Mouse (Mus musculus): Measurements from ENCODE around the gene Eif4e. TPM values are rescaled to one million over a fixed set of nuclear protein-coding genes. Genes with fewer than 3 reads are reported as not detected.
A peak's percentile ranks its signal among the peaks of the same experiment; 100 is the strongest.

Gene Eif4e
- polyA plus RNA-seq, 1 experiment from 2014 or later: 311 TPM

GRCm38 (mm10) chr3:138523956-138524355 lies 2.0 kb upstream of the Eif4e start:
- Histone ChIP-seq H3K4me1 (peaks cover 17% of the 10 kb centered on the region), H3K4me2 (replicated peaks) (no peak overlapping the region), H3K9me3 (replicated peaks) (no peaks in the 10 kb centered on the region), H3K27me3 (no peaks in the 10 kb centered on the region), H3K9ac (no peak overlapping the region), H3K27ac (replicated peaks) (no peak overlapping the region), H3K4me3 (replicated peaks) (no peak overlapping the region), H3K36me3 (no peaks in the 10 kb centered on the region)
- no peak for ATAC-seq (ENCODE audit: insufficient number of reproducible peaks, low FRiP score, low TSS enrichment, low read depth)
- 87% methylated on average over 4 of the region's 4 CpGs for WGBS

- Histone ChIP-seq H3K9me3 (replicated peaks) (no peaks in the 10 kb centered on the region), H3K36me3 (no peaks in the 10 kb centered on the region), H3K9ac (no peak overlapping the region), H3K27ac (replicated peaks) (no peak overlapping the region), H3K4me2 (replicated peaks) (peak overlapping the region; percentile 80; the same call in 1 of the 2 replicates), H3K4me3 (replicated peaks) (no peak overlapping the region), H3K4me1 (peaks cover 26% of the 10 kb centered on the region), H3K27me3 (no peaks in the 10 kb centered on the region)
- 54% methylated on average over 8 of the region's 8 CpGs for WGBS
- no peak for ATAC-seq (ENCODE audit: insufficient number of reproducible peaks, low FRiP score, low TSS enrichment, low read depth)
These were observed 485 bp upstream of the Eif4e start for GRCm38 (mm10) chr3:138525494-138525893.

GRCm38 (mm10) chr3:138526916-138527666 lies 1.1 kb downstream of the Eif4e start:
- no peaks in the 10 kb centered on the region for H3K9me3 ChIP-seq (replicated peaks)
- H3K4me2 ChIP-seq (replicated peaks): peak overlapping the region; percentile 80
- H3K4me3 ChIP-seq (replicated peaks): peak overlapping the region; percentile 89
- no peaks in the 10 kb centered on the region for H3K36me3 ChIP-seq
- peak; percentile 96 for ATAC-seq (ENCODE audit: insufficient number of reproducible peaks, low FRiP score, low TSS enrichment, low read depth)
- peak overlapping the region; percentile 96 for H3K27ac ChIP-seq (replicated peaks)
- H3K9ac ChIP-seq: peak overlapping the region; percentile 94
- H3K27me3 ChIP-seq: no peaks in the 10 kb centered on the region
- WGBS: under 1% methylated on average over 76 of the region's 85 CpGs
- peaks cover 37% of the 10 kb centered on the region for H3K4me1 ChIP-seq

GRCm38 (mm10) chr3:138527667-138528231 lies 1.8 kb downstream of the Eif4e start:
- WGBS: under 1% methylated on average over 61 of the region's 64 CpGs
- Histone ChIP-seq H3K9ac (peak overlapping the region; percentile 94), H3K9me3 (replicated peaks) (no peaks in the 10 kb centered on the region), H3K4me1 (peaks cover 41% of the 10 kb centered on the region), H3K4me2 (replicated peaks) (peak overlapping the region; percentile 67), H3K27ac (replicated peaks) (peak overlapping the region; percentile 91), H3K4me3 (replicated peaks) (peak overlapping the region; percentile 89), H3K36me3 (no peaks in the 10 kb centered on the region), H3K27me3 (no peaks in the 10 kb centered on the region)
- ATAC-seq (ENCODE audit: insufficient number of reproducible peaks, low FRiP score, low TSS enrichment, low read depth): peak; percentile 69

- 1% methylated on average over 16 of the region's 16 CpGs for WGBS
- 0 out of 2 replicates have a peak overlapping the region, but pooled peaks have one; percentile 91 for H3K27ac ChIP-seq (replicated peaks)
- H3K9ac ChIP-seq: peak overlapping the region; percentile 94
- no peak for ATAC-seq (ENCODE audit: insufficient number of reproducible peaks, low FRiP score, low TSS enrichment, low read depth)
- no peaks in the 10 kb centered on the region for H3K36me3 ChIP-seq
- peak overlapping the region; percentile 67 for H3K4me2 ChIP-seq (replicated peaks)
- no peaks in the 10 kb centered on the region for H3K9me3 ChIP-seq (replicated peaks)
- H3K27me3 ChIP-seq: no peaks in the 10 kb centered on the region
- peaks cover 42% of the 10 kb centered on the region for H3K4me1 ChIP-seq
- peak overlapping the region; percentile 89 for H3K4me3 ChIP-seq (replicated peaks)
These were observed 2.3 kb downstream of the Eif4e start for GRCm38 (mm10) chr3:138528265-138528664.

GRCm38 (mm10) chr3:138530578-138531478 lies 4.8 kb downstream of the Eif4e start:
- no peak for ATAC-seq (ENCODE audit: insufficient number of reproducible peaks, low FRiP score, low TSS enrichment, low read depth)
- Histone ChIP-seq H3K4me2 (replicated peaks) (no peak overlapping the region), H3K4me1 (peaks cover 40% of the 10 kb centered on the region), H3K4me3 (replicated peaks) (no peak overlapping the region), H3K9me3 (replicated peaks) (no peaks in the 10 kb centered on the region), H3K9ac (no peak overlapping the region), H3K27me3 (no peaks in the 10 kb centered on the region), H3K27ac (replicated peaks) (no peak overlapping the region), H3K36me3 (no peaks in the 10 kb centered on the region)
- WGBS: 69% methylated on average over 8 of the region's 8 CpGs

- no peak overlapping the region for H3K4me3 ChIP-seq (replicated peaks)
- H3K27me3 ChIP-seq: no peaks in the 10 kb centered on the region
- H3K27ac ChIP-seq (replicated peaks): no peak overlapping the region
- no peak for ATAC-seq (ENCODE audit: insufficient number of reproducible peaks, low FRiP score, low TSS enrichment, low read depth)
- WGBS: 59% methylated on average over 12 of the region's 12 CpGs
- peaks cover 34% of the 10 kb centered on the region for H3K4me1 ChIP-seq
- no peak overlapping the region for H3K4me2 ChIP-seq (replicated peaks)
- H3K36me3 ChIP-seq: peaks cover 2% of the 10 kb centered on the region; the same call in 1 of the 2 replicates
- no peaks in the 10 kb centered on the region for H3K9me3 ChIP-seq (replicated peaks)
- no peak overlapping the region for H3K9ac ChIP-seq
These were observed 5.7 kb downstream of the Eif4e start for GRCm38 (mm10) chr3:138531479-138532181.

- WGBS: 37% methylated on average over 2 of the region's 2 CpGs
- no peak overlapping the region for H3K9ac ChIP-seq
- no peak overlapping the region for H3K27ac ChIP-seq (replicated peaks)
- peaks cover 2% of the 10 kb centered on the region; the same call in 1 of the 2 replicates for H3K36me3 ChIP-seq
- ATAC-seq (ENCODE audit: insufficient number of reproducible peaks, low FRiP score, low TSS enrichment, low read depth): no peak
- H3K4me1 ChIP-seq: peaks cover 34% of the 10 kb centered on the region
- no peak overlapping the region for H3K4me3 ChIP-seq (replicated peaks)
- H3K9me3 ChIP-seq (replicated peaks): no peaks in the 10 kb centered on the region
- H3K27me3 ChIP-seq: no peaks in the 10 kb centered on the region
- H3K4me2 ChIP-seq (replicated peaks): no peak overlapping the region
These were observed 6.8 kb downstream of the Eif4e start for GRCm38 (mm10) chr3:138532764-138533163.

- H3K9ac ChIP-seq: no peak overlapping the region
- H3K27ac ChIP-seq (replicated peaks): no peak overlapping the region
- no peak overlapping the region for H3K4me2 ChIP-seq (replicated peaks)
- H3K4me3 ChIP-seq (replicated peaks): no peak overlapping the region
- no peak for ATAC-seq (ENCODE audit: insufficient number of reproducible peaks, low FRiP score, low TSS enrichment, low read depth)
- H3K4me1 ChIP-seq: peaks cover 14% of the 10 kb centered on the region
- H3K27me3 ChIP-seq: no peaks in the 10 kb centered on the region
- H3K36me3 ChIP-seq: peaks cover 2% of the 10 kb centered on the region; the same call in 1 of the 2 replicates
- WGBS: 98% methylated on average over 2 of the region's 2 CpGs
- H3K9me3 ChIP-seq (replicated peaks): no peaks in the 10 kb centered on the region
These were observed 10.1 kb downstream of the Eif4e start for GRCm38 (mm10) chr3:138536031-138536430.

- Histone ChIP-seq H3K27ac (replicated peaks) (no peak overlapping the region), H3K27me3 (no peaks in the 10 kb centered on the region), H3K36me3 (no peaks in the 10 kb centered on the region), H3K4me2 (replicated peaks) (no peak overlapping the region), H3K9me3 (replicated peaks) (no peaks in the 10 kb centered on the region), H3K4me3 (replicated peaks) (no peak overlapping the region), H3K9ac (no peak overlapping the region), H3K4me1 (peaks cover 10% of the 10 kb centered on the region)
- no peak for ATAC-seq (ENCODE audit: insufficient number of reproducible peaks, low FRiP score, low TSS enrichment, low read depth)
- WGBS: 35% methylated on average over 3 of the region's 3 CpGs
These were observed 16.6 kb downstream of the Eif4e start for GRCm38 (mm10) chr3:138542621-138543020.

Data from embryonic facial prominence, embryonic 15.5 days (tissue).